Mouse (Mus musculus) gastrocnemius, postnatal 36 days (tissue): ENCODE data around the gene Rsph1. TPM values are rescaled to one million over a fixed set of nuclear protein-coding genes. Genes with fewer than 3 reads are reported as not detected.
A peak's percentile ranks its signal among the peaks of the same experiment; 100 is the strongest.

Experiments used
- DNase-seq, 2 experiments: peaks; one replicate each; pipeline ENCODE4 v3.0.0; 2022
- intact Hi-C: fragments of 180-260 bp; cut with DNase I; formaldehyde crosslinking; loops from one replicate; pipeline ENCODE4 v1.15.1; 2025
- total RNA-seq, 2 experiments: library from RNA; stranded (reverse); gene quantifications; 2 replicates each; pipeline ENCODE4 v1.2.3; 2021

Gene Rsph1
- total RNA-seq, 2 experiments from 2014 or later = 7.7 to 8.6 TPM

GRCm38 (mm10) chr17:31281830-31282686 lies 4.9 kb upstream of the Rsph1 start:
- intact Hi-C loops = loop anchor here (2.0 kb wide), 1 partner anchor 15 kb away; no protein-coding TSS in a partner anchor
- DNase-seq = no peak

- intact Hi-C loops = no loop called here
- no peak for DNase-seq
These were observed 3.1 kb upstream of the Rsph1 start for GRCm38 (mm10) chr17:31280269-31280668.

GRCm38 (mm10) chr17:31279541-31279940 lies 2.4 kb upstream of the Rsph1 start:
- intact Hi-C loops = no loop called here
- DNase-seq = no peak

- intact Hi-C loops = no loop called here
- no peak for DNase-seq
These were observed 748 bp upstream of the Rsph1 start for GRCm38 (mm10) chr17:31277931-31278330.

DNA sequence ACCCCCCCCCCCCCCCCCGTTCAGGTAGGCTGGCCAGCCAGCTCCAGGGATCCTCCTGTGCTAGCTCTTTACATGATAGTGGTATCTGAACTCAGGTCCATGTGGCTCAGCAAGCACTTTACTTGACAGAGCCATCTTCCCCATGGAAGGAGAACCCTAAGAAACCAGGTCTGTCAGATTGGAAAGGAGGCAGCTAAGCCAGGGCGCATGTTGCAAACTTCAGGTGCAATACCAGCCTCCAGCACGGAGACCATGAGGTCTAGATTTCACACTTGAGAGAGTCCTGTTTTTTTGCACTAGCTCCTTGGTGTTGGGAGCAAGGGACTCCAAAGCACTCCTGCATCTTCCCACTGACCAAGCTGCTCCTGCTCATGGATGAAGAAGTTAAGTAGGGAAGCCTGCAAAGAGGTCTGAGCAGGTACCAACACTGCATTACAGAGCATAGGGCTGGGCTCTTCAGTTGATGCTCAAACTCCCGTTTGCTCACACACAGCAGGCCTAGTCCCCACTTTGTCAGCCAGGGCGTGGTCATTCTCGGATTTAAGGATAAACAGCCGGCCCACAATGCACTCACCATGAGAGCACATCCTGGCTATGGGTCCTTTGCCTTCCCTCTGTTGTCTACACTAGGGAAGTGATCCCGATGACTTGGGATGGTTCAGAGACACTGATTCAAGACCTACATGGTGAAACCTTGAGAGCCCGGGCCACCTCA lies 819 bp downstream of the Rsph1 start:
- intact Hi-C loops = no loop called here

DNA sequence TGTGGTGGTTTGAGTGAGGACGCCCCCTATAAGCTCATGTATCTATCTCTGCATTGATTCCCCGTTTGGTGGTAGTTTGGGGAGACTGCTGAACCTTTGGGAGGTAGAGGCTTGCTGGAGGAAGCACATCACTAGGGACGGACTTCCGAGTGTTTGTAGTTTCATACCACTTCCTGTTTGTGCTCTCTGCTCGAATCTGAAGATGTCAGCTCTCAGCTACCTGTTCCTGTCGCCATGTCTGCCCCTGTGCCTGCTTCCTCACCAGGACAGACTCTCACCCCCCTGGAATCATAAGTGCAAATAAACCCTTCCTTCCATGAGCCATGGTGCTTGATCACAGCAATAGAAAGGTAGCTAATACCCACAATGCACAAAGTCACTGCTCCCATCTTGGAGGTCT lies 2.0 kb downstream of the Rsph1 start:
- intact Hi-C loops = no loop called here
- DNase-seq = no peak

More for the DNA sequence above, 819 bp downstream of the Rsph1 start:
- no peak for DNase-seq

- intact Hi-C loops = no loop called here
These were observed 3.6 kb downstream of the Rsph1 start for GRCm38 (mm10) chr17:31273631-31274030.

GRCm38 (mm10) chr17:31272416-31273165 lies 4.6 kb downstream of the Rsph1 start:
- intact Hi-C loops = no loop called here
- peak; percentile 1 to 12 for DNase-seq

More at GRCm38 (mm10) chr17:31273631-31274030, 3.6 kb downstream of the Rsph1 start:
- peak; percentile 1 to 11 for DNase-seq

GRCm38 (mm10) chr17:31271136-31271851 lies 5.9 kb downstream of the Rsph1 start:
- intact Hi-C loops = loop anchor here (2.0 kb wide), 1 partner anchor 16 kb away; no protein-coding TSS in a partner anchor
- DNase-seq = peak; percentile 4 to 8

- DNase-seq = peak in 1 of 2 experiments; percentile 3
- intact Hi-C loops = loop anchor here (1.0 to 2.0 kb wide), 2 partner anchors 16 to 21 kb away; no protein-coding TSS in a partner anchor
These were observed 6.4 kb downstream of the Rsph1 start for GRCm38 (mm10) chr17:31270736-31271135.

DNA sequence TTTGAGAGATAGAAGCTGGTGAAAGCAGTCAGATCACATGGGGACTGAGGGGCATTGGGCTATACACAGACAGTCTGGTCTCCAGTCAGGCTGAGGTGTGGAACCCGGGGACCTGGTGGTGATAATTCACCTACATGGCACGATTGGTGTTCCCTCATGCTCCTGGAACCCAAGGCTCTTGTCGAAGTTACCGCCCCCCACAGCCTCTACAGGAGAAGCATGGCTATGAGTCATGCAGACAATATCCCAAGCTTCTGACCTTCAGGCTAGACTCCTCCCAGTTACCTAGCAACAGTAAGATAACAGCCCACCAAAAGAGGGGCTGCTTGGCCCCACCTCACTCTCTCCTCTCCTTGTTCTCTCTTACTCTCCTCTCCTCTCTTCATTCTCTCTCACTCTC lies 6.9 kb downstream of the Rsph1 start:
- peak in 1 of 2 experiments; percentile 2 for DNase-seq
- intact Hi-C loops = loop anchor here (1.0 to 2.0 kb wide), 2 partner anchors 15 to 21 kb away; no protein-coding TSS in a partner anchor

GRCm38 (mm10) chr17:31269761-31270160 lies 7.4 kb downstream of the Rsph1 start:
- DNase-seq = no peak
- intact Hi-C loops = loop anchor here (1.0 to 2.0 kb wide), 2 partner anchors 15 to 22 kb away; no protein-coding TSS in a partner anchor

GRCm38 (mm10) chr17:31268016-31268415 lies 9.2 kb downstream of the Rsph1 start:
- intact Hi-C loops = no loop called here
- no peak for DNase-seq

DNA sequence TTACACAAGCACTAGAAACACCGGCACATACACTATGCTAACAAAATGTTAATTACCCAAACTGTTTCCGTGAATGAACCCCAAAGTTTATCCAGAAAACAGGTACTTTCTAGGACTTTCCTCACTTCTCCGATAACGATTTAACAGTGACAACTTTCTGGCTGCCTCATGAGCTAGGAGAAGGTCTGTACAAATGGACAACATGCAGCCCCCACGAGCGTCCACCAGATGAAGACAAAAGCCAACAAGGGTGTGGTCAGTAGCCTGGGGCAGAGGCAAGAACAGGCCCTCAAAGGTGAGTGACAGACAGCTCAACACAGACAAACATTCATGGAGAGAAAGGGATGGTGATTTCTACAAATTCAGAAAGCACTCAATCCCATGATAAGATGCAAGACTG lies 9.6 kb downstream of the Rsph1 start:
- DNase-seq = no peak
- intact Hi-C loops = no loop called here

DNA sequence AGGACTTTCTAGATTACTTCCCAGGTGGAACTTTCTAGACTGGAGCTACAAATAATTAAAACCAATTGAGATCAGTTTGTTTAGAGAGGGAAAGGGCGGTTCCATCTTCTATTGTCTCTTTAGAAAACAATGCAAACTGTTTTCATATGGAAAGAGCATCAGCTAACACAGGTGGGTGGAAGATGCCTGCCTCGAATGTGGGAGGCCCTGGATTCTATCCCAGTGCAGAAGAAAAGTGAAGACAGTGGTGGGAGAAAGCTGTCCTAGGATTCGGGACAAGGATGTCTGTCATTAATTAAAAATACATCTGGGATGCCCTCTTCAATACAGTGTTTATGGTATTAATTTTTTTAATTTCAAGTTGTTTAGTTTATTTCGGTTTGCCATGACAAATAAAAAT lies 10.0 kb downstream of the Rsph1 start:
- intact Hi-C loops = no loop called here
- DNase-seq = no peak

- intact Hi-C loops = no loop called here
- DNase-seq = no peak
These were observed 10.7 kb downstream of the Rsph1 start for GRCm38 (mm10) chr17:31266321-31266950.

DNA sequence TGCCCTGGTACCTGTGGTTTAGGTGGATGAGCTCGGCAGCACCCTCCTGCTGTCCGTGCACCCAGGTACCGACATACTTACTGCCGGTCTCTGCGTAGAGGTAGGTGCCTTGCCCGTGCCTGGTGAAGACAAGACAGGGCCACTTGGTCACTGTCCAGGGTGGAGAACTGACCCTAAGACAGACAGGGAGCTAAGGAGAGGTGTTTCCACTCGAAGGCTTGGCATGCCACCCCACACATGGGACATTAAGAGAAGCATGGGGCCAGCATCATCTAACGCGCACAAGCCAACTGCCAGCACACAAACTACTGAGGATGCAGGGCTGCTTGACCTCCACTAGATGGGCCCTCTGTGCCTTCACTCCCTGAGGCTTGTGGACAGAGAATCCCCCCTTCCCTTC lies 11.4 kb downstream of the Rsph1 start:
- intact Hi-C loops = no loop called here

DNA sequence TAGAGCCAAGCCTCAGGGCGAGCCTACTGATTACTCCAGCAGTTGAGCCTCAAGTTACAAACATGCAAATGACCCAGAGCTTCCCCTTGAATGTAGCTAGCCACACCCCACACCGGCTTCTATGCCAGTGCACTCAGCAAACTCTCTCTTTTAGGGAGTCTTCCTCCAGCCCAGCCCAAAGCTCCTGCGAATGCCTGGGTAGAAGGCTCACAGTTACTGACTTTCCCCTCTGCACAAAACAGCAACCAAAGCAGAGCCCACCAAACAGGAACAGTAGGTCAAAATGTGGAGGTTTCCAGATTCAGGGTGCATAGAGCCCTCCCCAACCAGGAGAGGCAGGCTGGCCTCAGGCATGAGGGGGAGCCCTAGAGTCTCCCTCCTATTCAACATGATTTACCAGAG lies 12.0 kb downstream of the Rsph1 start:
- no peak for DNase-seq
- intact Hi-C loops = no loop called here

More for the DNA sequence above, 11.4 kb downstream of the Rsph1 start:
- DNase-seq = no peak

- intact Hi-C loops = no loop called here
- no peak for DNase-seq
These were observed 12.8 kb downstream of the Rsph1 start for GRCm38 (mm10) chr17:31264372-31264771.
